Mouse (Mus musculus) heart, postnatal 0 days (tissue): ENCODE measurements at regions not wholly inside any gene's neighbourhood (a gene's known extent, or its start where the extent isn't known, plus 50 kb on each side); places are given as distances from the start of the nearest gene placed in this dataset.

Experiments
- CTCF ChIP-seq: IDR thresholded peaks from 2 replicates; pipeline ENCODE4 v1.5.1; 2016; ENCODE audit warnings: antibody characterized with exemption, control low read depth, low read depth
- EP300 ChIP-seq: IDR thresholded peaks from 2 replicates; pipeline ENCODE4 v1.6.1; 2016; ENCODE audit warnings: antibody characterized with exemption, low read depth

DNA sequence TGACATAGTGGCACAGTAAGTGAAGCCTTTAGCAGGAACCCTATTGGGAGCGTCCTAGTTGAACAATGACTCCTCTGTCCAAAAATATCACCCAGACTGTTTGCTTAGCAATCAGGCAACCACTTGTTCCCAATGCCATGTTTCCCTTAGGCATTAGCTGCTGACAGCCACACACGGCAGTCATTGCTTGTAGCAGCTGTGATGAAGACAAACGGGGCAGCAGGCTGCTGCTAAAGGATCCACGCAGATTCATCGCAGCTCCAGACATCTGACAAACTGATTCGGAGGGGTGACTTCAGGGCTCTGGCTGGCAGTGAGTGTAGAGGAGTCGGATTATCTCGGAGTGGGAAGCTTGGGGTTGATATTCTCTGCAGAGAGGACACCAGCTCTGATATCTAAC is 120.0 kb upstream of the Kcnj6 start:
- TF ChIP-seq EP300 (no peak), CTCF (no peak)
